Mouse (Mus musculus): ENCODE results near the gene Foxe1.

Gene Foxe1

GRCm38 (mm10) chr4:46343596-46344260, at the start of gene Foxe1:
Gene Foxe1, plus strand, starts transcription at chr4:46343609.
- DNase-seq (ENCODE audit: low read depth, low spot score) = no peak

DNA sequence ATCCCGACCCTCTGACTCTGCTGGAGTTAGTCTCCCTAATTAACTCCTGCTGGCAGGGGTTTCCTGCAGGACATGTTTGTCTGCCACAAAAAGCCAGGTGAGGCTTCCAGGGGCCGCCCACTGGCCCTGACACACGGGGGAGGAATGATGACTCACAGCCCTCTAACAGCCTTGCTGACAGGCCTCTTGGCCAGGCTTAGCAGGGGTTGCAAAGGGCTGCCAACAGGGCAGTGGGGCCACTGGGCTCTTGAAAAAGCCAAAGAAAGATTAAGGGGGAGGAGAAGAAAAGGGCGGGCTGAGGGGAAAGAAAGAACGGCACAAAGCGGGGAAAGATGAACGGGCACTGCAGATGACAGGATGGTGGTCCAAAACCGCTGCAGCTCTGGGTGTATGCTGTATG, 39.3 kb upstream of the Foxe1 start:
- DNase-seq (ENCODE audit: low read depth, low spot score) = no peak

DNA sequence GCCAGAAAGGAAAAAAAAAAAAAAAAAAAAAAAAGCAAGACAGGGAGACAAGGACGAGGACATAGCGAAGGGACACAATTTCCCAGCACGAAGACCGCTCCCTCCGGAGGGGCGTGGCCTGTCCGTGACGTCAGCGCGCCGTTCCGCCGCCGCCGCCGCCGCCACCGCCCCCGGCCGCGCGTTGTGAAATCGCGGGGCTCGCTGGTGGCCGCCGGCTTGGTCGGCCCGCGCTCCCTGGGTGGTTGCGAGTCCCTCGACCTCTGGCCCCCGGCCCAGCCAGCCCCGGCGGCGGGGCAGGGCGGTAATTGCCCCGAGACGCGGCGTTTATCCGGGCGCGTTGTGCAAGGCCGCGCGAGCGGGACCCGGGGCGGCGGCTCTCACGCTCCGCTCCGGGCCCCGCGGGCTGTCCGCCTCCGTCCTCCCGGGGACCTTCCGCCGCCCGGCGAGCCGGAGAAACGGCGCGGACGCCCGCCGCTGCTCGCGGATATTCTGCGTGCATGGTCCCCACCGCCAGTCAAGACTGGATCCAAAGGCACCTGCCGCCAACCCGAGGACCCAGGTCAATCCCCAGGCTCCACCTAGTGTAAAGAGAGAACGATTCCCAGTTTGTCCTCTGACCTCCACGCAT, 38.5 kb upstream of the Foxe1 start:
- DNase-seq (ENCODE audit: low read depth, low spot score) = peak; percentile 42

GRCm38 (mm10) chr4:46305436-46305835, 38.0 kb upstream of the Foxe1 start:
- DNase-seq (ENCODE audit: low read depth, low spot score) = no peak

DNA sequence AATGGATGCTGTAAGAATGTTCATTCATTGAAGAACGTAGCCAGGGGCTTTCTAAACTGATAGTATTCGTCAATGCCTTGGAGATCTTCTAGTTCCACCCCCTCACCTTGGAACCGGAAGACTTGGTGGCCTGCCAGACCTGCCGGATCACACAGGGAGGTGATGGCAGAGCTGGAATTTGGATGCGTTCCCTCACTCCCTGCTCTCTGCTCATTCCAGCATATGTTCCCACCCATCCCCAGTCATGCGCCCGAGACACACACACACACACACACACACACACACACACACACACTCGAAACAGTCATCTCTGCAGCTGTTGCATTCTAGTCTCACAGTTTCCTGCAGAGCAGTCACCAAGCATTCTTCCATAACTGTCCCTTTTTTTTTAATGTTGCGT, 36.1 kb upstream of the Foxe1 start:
- no peak for DNase-seq (ENCODE audit: low read depth, low spot score)

DNA sequence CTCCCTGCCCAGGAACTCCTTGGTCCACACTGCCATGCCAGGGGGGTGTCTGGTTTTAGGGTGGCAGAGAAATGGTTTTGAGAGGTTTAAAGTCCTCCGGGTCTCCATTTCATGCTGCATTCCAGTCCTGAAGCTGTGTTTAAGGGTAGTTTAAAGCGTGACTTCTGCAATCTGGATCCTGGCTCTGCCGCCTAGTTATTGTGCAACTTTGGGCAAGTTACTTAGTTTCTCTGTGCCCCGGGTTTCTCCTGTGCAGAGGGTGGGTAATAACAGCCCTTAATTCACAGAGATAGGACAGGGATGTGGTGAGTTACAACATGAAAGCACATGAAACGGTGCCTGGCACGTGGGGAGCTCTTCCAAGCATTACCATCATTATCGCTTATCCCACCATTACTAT, 35.5 kb upstream of the Foxe1 start:
- no peak for DNase-seq (ENCODE audit: low read depth, low spot score)

GRCm38 (mm10) chr4:46311631-46312030, 31.8 kb upstream of the Foxe1 start:
- no peak for DNase-seq (ENCODE audit: low read depth, low spot score)

DNA sequence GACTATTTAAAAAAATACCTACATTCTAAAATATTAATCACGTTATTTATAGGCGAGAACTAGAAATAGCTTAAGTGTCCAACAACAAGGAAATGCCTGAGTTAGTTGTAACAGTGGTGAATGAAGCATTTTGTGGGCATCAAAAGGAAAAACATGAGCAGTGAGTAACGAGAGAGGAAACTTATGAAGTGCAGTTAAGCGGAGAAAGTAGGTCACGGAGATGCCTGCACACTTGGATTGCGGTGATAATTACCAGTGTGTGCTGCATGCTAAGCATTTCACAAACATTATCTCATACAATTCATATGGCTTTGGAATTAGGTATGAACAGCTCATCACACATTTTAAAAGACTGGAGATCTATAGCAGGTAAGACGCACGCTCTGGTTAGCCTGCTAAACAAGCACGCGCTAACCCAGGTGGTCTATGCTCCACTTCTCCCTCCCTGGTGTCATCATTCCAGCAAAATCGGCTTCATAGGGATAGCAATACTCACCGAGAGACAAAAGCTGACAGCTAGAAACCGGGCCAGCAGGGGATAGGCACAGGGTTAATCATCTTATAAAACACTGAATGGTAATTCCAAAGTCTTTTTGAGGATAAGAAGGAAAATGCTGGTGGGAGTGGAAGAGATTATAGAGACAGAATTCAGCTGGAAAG, 21.5 kb upstream of the Foxe1 start:
- DNase-seq (ENCODE audit: low read depth, low spot score) = no peak

GRCm38 (mm10) chr4:46322715-46323114, 20.7 kb upstream of the Foxe1 start:
- no peak for DNase-seq (ENCODE audit: low read depth, low spot score)

- no peak for DNase-seq (ENCODE audit: low read depth, low spot score)
Measured at GRCm38 (mm10) chr4:46328906-46329305, 14.5 kb upstream of the Foxe1 start.

DNA sequence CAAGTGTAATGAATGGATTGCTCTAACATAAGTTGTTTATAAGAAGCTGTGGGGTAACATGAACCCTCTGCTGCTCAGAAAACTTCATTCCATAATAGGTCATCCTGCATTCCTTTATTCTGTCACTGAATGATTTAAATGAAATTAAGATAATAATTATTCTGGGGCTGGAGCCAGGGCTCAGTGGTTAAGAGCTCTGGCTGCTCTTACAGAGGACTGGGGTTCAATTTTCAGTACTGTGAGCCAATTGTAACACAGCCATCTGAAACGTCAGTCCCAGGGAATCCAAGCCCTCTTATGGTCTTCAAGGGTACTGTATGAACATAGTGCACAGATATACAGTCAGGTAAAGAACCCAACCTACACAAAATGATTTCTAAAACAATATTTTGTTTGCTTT, 7.6 kb upstream of the Foxe1 start:
- DNase-seq (ENCODE audit: low read depth, low spot score) = no peak

GRCm38 (mm10) chr4:46337990-46338389, 5.4 kb upstream of the Foxe1 start:
- DNase-seq (ENCODE audit: low read depth, low spot score) = no peak

- no peak for DNase-seq (ENCODE audit: low read depth, low spot score)
Measured at GRCm38 (mm10) chr4:46339026-46339425, 4.4 kb upstream of the Foxe1 start.

- DNase-seq (ENCODE audit: low read depth, low spot score) = no peak
Measured at GRCm38 (mm10) chr4:46339584-46339983, 3.8 kb upstream of the Foxe1 start.

DNA sequence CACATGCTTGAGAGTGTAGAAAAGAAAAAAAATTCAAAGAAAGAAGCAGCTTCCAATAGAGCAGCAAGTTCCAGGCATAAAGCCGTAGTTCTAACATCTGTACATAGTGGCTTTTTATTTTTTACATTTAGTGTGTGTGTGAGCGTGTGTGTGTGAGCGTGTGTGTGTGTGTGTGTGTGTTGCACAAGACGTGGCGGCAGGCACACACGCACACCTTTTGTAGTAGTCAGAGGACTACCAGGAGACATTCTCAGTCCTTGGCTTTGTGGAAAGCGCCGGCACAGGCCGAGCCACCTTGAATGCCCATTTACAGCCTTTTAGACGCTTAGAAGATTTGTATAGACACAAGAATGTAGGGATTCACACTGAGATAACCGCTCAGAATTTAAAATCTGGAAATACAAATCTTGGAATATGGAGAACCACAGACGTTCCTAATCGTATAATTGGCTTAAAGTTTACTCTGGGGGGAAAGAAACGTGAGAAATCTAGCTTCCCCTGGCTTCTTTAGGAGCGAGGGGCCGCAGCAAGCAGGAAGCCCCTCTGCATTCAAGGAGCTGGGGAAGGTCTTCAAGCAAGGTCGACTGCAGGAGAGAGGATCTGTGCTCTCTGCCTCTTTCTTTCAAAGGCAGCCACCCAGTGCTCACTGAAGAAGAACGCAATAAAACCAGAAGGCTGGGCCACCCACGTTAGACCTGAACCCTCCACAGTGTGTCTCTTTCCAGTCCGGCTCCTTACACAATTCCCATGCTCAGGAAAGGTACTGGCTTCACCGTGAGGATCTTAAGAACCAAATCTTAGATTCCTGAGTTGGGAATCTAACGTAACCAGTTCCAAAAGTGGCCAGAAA, 1.4 kb upstream of the Foxe1 start:
- DNase-seq (ENCODE audit: low read depth, low spot score) = no peak

GRCm38 (mm10) chr4:46342711-46343286, 610 bp upstream of the Foxe1 start:
- DNase-seq (ENCODE audit: low read depth, low spot score) = no peak

- no peak for DNase-seq (ENCODE audit: low read depth, low spot score)
Measured at GRCm38 (mm10) chr4:46344288-46344687, 879 bp downstream of the Foxe1 start.

DNA sequence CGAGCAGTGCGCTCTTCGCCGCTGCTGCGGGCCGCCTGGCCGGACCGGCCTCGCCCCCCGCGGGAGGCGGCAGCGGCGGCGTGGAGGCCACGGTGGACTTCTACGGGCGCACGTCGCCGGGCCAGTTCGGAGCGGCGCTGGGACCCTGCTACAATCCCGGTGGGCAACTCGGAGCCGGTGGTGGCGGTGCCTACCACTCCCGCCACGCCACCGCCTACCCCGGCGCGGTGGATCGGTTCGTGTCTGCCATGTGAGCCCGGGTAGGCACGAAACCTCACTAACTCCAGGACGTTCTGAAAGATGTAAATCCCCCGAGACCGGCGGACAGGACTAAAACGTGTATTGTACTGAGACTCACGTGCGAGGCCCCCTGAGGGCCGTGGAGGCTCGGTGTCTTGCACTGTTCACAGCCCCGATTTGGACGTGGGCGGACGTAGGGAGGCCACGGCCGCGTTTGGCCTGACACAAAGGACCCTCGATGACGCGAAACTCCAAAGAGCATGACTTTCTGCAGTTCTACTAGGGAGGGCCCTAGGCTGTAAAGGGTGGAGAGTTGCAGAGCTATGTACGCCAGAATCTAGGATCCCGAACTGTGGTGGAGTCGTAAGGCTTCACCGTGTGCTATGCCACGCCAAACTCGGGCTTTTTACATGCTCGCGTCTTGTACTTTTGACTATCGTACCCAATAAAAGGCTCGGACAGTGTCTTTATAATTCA, 1.8 kb downstream of the Foxe1 start:
- no peak for DNase-seq (ENCODE audit: low read depth, low spot score)

DNA sequence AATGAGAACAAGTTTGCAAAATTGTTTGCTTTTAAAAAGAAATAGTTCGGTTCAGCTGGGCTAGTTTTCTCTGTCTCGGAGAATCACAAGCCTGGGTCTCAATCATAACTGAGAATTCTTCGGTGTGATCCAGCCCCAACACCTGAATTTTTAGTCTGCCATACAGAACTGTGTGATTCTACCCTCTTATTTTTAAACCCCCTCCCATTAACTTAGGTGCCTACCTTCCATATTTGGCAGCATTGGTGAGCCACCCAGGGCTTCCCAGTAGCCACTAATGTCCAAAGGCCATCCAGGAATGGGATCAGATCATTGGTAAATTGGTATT, 2.3 kb downstream of the Foxe1 start:
- DNase-seq (ENCODE audit: low read depth, low spot score) = no peak

GRCm38 (mm10) chr4:46346221-46346620, 2.8 kb downstream of the Foxe1 start:
- no peak for DNase-seq (ENCODE audit: low read depth, low spot score)

GRCm38 (mm10) chr4:46347141-46347540, 3.7 kb downstream of the Foxe1 start:
- no peak for DNase-seq (ENCODE audit: low read depth, low spot score)

All from retina, adult 2 months (tissue).